Mouse (Mus musculus): ENCODE results near the gene Ubash3b.
A peak's percentile ranks its signal among the peaks of the same experiment; 100 is the strongest.

The Ubash3b gene

GRCm38 (mm10) chr9:40997116-40997779 lies 164.2 kb downstream of the Ubash3b start:
- DNase-seq (ENCODE audit: low spot score) = no peak

GRCm38 (mm10) chr9:40994075-40994474 lies 167.4 kb downstream of the Ubash3b start:
- no peak for DNase-seq (ENCODE audit: low spot score)

GRCm38 (mm10) chr9:40991511-40991910 lies 170.0 kb downstream of the Ubash3b start:
- DNase-seq (ENCODE audit: low spot score) = peak; percentile 7

GRCm38 (mm10) chr9:40989940-40990588 lies 171.4 kb downstream of the Ubash3b start:
- peak; percentile 72 for DNase-seq (ENCODE audit: low spot score)

GRCm38 (mm10) chr9:40984313-40984712 lies 177.2 kb downstream of the Ubash3b start:
- no peak for DNase-seq (ENCODE audit: low spot score)

- DNase-seq (ENCODE audit: low spot score) = no peak
Observed at GRCm38 (mm10) chr9:40983758-40984157, 177.7 kb downstream of the Ubash3b start.

GRCm38 (mm10) chr9:40982480-40982879 lies 179.0 kb downstream of the Ubash3b start:
- no peak for DNase-seq (ENCODE audit: low spot score)

- no peak for DNase-seq (ENCODE audit: low spot score)
Observed at GRCm38 (mm10) chr9:40974042-40974801, 187.3 kb downstream of the Ubash3b start.

- DNase-seq (ENCODE audit: low spot score) = no peak
Observed at GRCm38 (mm10) chr9:40964418-40964714, 197.1 kb downstream of the Ubash3b start.

- no peak for DNase-seq (ENCODE audit: low spot score)
Observed at GRCm38 (mm10) chr9:40963586-40964417, 197.7 kb downstream of the Ubash3b start, which contains the start of gene Jhy. TSS of gene Jhy (minus strand) at chr9:40964118.

- no peak for DNase-seq (ENCODE audit: low spot score)
Observed at GRCm38 (mm10) chr9:40961401-40961800, 200.1 kb downstream of the Ubash3b start.

All from adipocyte (in vitro differentiated cells).